Mouse (Mus musculus) adipocyte (in vitro differentiated cells): Measurements from ENCODE around the gene Jpt1.
"Not testable (repeated sequence)": the region's sequence is repeated elsewhere in the genome, so short reads cannot be mapped to it uniquely, and the experiment has no call there.

Experiments used
- DNase-seq: peaks from one replicate; pipeline ENCODE4 v3.0.0-alpha.2; 2016; ENCODE audit warnings: low spot score

The Jpt1 gene

DNA sequence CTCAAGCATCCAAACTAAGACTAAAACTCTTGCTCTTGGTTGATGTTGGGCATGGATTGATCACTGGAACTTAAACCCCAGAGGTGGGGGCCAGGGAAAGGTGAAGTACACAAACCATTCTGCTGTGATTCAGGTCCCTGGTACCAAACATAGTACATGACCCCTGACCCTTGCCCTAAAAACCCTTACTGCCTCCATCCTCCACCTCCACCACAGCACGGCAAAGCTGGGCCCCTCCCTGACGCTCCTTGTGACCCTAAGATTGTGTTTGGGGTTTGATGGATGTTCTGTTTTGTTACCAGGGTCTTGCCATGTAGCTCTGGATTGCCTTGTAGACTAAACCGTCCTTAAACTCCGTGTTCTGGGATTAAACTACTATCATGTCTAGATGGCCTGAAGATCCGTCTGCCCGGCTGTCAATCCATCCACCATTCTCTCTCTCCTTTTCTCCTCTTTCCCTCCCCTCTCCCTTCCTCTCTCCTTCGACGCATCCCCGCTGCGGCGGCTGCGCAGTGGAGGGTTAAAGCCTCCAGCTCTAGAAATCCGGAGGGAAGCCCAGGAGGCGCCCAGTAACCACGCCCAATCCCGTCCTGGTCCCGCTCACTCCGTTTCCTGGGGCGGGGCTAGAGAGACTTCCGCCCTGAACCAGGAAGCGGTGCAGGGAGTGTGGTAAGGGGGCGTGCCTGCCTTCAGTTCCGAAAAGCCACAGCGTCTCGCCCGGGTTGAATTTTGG is 39.0 kb downstream of the Jpt1 start, which contains the start of gene Armc7:
TSS of gene Armc7 (plus strand) at position 643 of the 733 bp plus-strand sequence.
- DNase-seq, result peak; percentile 97

DNA sequence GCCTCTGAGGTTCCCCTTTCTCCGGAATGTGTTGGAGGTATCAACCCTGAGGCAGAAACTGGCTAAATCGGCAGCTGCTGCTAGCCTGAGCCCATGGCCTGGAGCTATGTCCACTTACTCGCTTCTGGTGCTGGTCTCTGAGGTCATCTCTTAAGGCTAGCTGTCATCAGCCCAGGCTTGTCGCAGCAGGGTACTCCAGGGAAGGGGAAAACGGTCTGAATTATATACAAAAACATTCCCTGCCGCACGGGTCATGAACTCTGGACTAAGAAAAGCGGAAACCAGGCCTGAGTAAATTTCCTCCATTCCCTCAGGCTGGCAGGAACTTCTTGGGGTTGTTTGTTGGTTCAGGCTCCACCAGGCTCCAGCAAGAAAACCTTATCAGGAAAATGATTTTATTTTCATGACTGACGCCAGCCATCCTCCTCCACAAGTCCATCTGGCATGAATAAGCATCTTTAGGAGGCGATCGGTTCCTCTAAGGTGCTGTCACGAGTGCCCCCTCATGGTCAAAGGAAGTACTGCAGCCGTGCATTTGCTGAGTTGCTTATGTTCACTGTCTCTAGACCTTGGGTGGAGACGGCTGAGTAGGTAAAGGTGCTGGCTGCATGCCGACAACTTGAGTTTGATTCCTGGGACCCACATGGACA is 40.4 kb downstream of the Jpt1 start:
- peak; percentile 96 for DNase-seq

DNA sequence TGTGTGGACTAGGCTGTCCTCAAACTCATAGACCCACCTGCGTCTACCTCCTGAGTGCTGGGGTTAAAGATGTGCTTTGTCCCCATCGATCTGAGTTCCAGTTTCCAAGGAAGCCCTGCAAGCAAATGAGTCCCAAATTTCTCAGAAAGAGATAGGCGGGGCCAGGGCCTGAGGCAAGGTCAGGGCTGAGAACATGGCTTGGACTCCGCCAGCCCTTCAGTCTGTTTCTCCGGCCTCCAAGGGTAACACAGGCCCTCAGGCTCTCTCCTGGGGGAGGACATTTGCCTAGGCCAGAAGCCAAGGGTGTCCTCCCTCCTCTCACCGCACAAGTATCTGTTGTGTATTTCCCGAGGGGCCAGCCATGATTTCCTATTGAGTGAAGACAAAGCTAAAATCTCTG is 42.0 kb downstream of the Jpt1 start:
- no peak for DNase-seq

DNA sequence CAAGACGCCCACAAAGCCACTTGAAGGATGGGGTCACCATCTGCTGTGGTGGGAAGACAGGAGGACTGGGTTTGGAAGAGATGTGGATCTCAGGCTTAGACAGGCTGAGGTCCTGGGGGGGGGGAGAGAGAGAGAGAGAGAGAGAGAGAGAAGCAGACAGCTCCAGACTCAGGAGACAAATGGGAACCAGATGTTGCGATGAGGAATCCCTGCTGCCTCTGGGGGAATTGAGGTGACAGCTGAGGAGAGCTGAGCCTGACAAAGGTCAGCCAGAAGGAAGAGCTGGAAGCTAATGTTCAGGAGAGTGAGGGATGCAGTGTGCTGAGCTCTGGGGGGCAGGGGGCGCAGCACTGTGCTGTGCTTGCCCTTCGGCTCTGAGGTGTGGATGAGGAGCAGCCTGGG is 47.0 kb downstream of the Jpt1 start:
- no peak for DNase-seq

DNA sequence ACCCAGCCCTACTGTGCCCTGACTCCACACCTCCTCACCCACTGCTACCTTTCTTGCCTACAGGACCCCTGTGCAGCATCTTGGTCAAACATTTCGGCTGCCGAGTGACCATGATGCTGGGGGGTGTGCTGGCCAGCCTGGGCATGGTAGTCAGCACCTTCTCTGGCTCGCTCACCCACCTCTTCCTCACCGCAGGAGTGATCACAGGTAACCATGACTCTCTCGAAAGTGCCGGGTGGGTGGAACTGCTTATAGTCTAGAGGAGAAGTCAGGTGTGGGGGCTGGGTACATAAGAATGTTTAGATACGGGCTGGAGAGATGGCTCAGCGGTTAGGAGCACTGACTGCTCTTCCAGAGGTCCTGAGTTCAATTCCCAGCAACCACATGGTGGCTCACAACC is 49.3 kb downstream of the Jpt1 start:
- DNase-seq, result no peak

DNA sequence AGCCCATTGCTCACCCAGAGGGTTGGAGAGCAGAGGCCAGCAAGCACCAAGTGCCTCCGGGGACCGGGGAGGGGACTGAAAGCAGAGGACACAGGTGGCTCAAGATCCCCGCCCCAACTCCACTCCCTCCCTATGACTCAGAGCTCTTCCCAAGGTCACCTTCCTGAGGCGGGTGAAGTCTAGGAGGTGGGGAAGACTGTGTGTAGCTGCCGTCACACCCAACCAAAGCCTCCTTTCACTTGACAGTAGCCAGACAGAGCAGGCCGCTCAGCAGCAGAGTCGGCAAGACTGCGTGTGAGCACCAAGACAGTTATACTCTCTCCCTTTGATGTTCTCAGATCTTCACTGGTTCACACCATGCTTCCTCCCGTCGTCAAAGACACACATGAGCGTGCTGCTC is 50.8 kb downstream of the Jpt1 start:
- no peak for DNase-seq

DNA sequence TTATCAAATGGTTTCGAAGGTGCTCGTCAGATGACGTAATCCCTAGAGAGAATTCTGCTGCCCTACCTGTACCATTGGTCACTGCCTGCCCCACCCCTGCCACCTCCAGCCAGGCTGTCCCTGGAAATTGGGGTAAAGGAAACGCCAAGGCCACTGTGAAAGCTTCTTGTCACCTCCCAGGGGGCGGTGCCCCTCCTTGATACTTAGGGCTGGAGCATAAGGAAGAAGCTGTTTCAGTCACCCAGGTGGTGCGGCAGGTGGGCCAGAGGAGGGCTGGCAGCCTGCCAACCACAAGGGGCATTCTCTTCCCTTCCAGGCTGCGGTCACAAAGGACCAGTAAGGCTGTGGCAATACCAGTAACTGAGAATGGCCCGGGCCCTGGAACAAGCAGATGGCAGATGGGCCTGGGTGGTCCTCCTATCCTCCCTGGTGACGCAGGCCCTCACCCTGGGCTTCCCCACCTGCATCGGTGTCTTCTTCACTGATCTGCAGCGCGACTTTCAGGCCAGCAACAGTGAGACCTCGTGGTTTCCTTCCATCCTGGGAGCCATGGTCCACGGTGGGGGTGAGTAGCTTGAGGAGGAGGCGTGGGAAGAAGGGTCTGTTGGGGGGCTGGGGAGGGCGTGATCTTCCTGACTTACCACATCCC is 51.8 kb downstream of the Jpt1 start, which contains the start of gene Slc16a5:
TSS of gene Slc16a5 (plus strand) at position 232 of the 649 bp plus-strand sequence.
- no peak for DNase-seq

DNA sequence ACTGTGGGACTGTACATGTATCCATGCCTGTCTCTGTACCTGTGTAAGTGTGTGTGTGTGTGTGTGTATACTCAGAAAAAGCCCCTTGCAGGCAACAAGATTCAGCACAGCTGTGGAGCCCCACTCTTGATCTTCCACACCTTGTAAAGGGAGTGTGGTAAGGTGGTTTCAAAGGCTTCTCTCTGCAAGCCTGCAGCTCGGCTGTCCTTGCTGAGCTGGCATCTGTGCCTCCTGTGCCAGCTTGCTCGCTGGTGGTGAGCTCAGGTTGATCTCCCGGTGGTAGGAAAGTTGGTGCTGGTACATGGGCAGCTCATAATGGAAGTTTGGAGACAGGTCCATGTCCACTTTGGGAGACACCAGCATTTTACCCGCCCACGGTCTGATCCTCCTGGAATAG is 52.3 kb downstream of the Jpt1 start:
- DNase-seq, result no peak

DNA sequence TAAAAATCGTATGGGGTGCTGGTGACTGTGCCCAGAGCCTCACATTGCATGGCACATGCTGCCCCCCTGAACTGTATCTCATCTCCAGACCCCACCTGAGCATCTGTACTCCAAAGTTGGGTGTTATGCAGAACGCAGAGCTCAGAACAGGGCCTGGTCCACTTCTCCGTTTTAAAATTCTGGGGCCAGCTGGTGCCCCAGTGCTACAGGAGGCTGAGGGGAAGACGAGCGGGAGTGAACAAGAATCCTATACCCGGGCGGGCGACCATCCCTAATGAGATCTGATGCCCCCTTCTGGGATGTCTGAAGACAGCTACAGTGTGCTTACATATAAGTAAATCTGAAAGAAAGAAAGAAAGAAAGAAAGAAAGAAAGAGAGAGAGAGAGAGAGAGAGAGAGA is 53.2 kb downstream of the Jpt1 start:
- no peak for DNase-seq

DNA sequence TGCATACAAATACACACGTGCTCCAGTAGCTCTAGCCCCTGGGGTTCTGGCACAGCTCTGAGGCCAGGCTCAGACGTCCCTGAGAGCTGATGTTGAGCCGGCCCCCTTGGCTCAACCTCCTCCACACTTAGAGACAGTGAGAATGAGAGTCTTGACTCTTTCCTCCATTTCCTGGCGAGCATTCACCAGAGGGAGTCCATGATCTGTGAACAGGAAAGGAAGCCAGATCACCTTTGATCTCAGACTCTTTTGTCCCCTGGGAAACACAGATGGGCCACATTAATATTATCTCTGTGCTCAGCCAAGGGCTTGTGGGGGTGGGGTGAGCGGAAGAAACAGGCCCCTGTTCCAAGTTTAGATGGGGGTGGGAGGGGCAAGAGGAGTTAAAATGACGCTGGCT is 56.8 kb downstream of the Jpt1 start:
- DNase-seq, result no peak

DNA sequence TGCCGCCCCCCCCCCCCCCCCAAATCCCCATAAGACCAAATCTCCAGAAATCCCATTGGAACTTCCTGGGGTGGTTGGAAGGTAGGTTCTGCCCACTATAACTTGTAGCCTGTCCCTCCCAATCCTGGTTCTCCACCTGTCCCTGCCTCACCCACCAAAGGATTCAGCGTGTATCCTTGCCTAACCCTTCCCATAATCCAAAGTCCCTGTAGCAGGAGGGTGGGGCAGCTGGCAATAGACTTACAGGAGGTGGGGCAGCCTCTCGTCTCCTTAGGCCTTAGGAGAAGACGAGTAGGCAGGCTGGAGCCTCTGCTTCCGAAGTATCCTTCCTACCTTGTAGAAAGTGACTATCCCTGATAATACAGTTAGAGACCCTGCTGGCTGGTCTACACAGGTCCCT is 58.0 kb downstream of the Jpt1 start:
- no peak for DNase-seq

DNA sequence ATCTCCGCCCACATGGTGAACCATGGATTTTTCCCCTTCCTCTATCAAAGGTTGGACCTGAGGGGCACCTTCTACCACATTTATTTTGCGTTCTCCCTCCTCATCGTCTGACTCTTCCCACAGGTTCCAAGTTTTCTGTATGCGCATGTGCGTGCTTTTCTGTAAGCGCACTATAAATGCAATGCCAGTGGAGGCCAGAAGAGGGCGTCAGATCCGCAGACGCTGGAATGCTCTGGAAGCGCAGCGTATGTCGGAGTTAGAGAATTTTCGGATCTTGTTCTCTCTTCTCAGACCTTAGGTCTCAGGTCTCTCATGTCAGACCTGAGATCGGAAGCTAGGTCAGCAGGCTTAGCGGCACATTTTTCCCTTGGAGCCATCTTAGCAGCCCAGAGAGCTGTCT is 58.6 kb downstream of the Jpt1 start:
- no peak for DNase-seq

DNA sequence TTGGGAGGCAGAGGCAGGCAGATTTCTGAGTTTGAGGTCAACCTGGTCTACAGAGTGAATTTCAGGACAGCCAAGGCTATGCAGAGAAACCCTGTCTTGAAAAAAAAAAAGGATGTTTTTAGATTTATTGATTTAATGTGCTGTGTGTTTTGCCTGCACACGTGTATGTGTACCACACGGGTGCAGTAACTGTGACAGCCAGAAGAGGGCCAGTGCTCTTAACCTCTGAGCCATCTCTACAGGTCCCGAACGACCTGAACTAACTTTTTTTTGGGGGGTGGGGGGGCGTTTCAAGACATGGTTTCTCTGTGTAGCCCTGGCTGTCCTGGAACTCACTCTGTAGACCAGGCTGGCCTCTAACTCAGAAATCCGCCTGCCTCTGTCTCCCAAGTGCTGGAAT is 59.4 kb downstream of the Jpt1 start:
- not testable (repeated sequence) for DNase-seq

DNA sequence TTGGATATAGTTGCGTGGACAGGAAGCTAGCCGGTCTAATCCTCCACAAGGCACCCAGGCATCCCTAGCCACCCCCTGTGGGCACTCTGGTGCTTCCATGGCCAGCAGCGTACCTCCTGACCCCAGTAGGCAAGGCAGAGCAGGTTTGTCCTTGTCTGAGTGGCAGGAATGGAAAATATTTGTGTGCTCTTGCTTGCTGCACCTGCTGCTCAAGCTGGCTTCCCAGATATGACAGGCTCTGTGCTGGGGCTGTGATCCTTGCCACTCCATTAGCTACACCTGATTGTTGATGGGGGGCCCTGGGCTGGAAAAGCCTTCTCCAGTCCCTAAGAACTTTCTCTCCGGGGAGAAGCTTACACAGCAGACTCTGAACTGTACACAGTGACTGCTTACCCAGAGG is 60.9 kb downstream of the Jpt1 start:
- DNase-seq, result no peak

DNA sequence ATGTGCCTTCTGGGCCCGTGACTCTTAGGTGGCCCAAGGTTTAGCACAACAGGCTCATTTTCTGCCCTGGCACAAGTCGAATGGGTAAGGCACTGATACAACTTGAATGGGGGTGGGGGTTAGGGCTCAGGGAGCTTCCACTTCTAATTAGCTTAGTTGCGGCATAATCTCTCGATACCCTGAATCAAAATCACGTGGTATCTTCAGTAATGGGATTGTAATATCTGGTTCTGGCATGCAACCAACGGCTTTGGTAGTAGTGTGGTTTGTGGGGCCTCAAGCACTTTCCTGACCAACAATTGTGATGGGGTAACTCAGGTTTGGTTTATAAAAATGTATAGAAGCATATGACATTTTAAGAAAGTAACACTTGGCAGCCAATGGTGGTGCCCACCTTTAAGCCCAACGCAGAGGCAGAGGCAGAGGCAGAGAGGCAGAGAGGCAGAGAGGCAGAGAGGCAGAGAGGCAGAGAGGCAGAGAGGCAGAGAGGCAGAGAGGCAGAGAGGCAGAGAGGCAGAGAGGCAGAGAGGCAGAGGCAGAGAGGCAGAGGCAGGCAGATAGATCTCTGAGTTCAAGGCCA is 61.8 kb downstream of the Jpt1 start:
- DNase-seq, result no peak

DNA sequence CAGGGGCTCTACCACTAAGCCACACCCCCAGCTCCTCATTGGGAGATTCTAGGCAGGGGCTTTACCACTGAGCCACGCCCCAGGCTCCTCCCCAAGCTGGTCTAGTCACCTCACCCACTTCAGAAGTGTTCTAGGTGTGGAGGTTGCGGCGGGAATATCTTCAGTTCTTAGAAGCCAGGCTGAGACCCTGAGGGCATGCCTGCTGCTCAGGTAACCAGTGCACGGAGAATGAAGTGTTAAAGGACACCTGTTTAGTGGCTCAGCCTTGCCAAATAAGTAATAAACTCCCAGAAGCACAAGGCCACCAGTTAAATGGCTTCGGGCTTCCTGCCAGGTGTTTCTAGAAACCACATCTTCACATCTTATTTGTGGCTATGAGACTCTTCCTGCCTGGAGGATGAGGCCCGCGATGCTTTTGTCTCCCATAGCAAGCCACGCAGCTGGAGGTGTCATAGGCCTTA is 62.4 kb downstream of the Jpt1 start:
- no peak for DNase-seq

DNA sequence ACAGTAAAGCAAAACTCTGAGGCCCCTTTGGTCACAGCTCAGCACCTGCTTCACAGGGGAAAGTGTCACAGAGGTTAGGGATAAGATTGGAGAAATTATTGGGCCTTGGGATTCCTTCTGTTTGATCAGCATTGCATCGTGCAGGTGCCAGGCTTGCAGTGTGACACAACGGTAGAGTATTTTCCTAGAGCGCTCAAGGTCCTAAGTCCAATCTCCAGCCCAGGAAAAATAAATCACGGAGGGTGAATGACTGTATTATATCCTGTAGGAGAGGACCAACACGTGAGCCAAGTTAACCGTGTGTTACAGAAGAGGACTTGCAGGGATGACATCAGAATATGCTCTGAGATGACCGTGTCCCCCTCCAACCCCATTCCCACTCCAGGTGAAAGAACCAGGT is 64.0 kb downstream of the Jpt1 start:
- no peak for DNase-seq

DNA sequence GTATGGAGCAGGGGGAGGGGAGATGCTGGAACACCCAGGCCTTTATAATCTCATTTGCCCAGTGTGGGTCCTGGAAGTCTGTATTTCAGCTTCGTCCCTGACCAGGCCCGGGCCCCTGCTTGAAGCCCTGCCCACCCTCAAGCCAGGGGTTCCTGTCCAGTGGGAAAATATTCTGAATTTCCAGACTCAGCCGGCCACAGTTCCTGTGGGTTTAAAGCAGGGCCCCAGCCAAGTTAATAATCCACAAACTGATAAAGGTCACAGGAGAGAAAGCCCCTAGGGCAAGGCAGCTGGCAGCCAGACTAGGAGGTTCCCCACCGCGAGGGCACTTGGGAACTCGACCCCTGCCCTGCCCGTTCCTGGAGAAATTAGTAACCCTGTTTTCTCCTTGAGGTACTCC is 65.2 kb downstream of the Jpt1 start:
- DNase-seq, result no peak

DNA sequence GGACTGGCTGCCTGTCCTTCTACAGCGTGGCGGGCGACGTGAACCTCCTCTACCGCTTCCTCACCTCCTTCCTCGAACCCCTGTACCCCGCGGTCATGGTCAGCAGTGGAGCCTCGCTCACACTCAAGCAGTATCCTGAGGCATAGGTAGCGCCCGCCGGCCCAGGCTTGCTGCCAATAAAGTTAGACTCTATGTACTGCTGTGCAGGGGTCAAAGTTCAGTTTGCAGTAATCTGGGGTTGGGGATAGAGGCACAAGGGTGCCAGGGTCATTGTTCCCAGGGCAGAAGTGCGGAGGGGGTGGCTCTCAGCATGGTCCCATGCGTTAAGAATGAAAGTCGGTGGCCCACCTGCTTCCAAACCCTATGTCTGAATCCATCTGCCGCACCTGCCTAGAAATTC is 66.1 kb downstream of the Jpt1 start:
- no peak for DNase-seq
